Mouse (Mus musculus): Measurements from ENCODE around the gene Nek6. TPM values are rescaled to one million over a fixed set of nuclear protein-coding genes. Genes with fewer than 3 reads are reported as not detected.

Gene Nek6
- polyA plus RNA-seq (2021; fragmentation: Nextera tagmentation), result 66.5 and 77.1 TPM in 2 replicates
- long read RNA-seq, experiment 1, full-length matches to known transcripts, result 140 of 160 reads
- long read RNA-seq, experiment 1, partial matches to known transcripts, result 13 of 160 reads
- long read RNA-seq, experiment 1, other reads (novel, unspliced or antisense), result 7 of 160 reads
- long read RNA-seq, experiment 2, full-length matches to known transcripts, result 446 of 468 reads
- long read RNA-seq, experiment 2, partial matches to known transcripts, result 9 of 468 reads
- long read RNA-seq, experiment 2, other reads (novel, unspliced or antisense), result 13 of 468 reads

GRCm38 (mm10) chr2:38511487-38512307, at the start of gene Nek6:
TSS of gene Nek6 (plus strand) at chr2:38511643.

GRCm38 (mm10) chr2:38643625-38644427, 132.4 kb downstream of the Nek6 start, which contains the start of gene Psmb7:
TSS of gene Psmb7 (minus strand) at chr2:38644087.

Small RNA genes lying within 50 kb of the gene (microRNA-seq; reads per million reads assigned to microRNA genes)
- gene Gm27634, result not detected

Other genes with a start within 250 kb of the Nek6 start
- gene Dennd1a, start 224.3 kb upstream of the Nek6 start, polyA plus RNA-seq (2021; fragmentation: Nextera tagmentation), result 13.5 and 13.9 TPM in 2 replicates
- gene Lhx2, start 172.4 kb upstream of the Nek6 start, polyA plus RNA-seq (2021; fragmentation: Nextera tagmentation), result 7.7 and 9.6 TPM in 2 replicates
- 95.4 and 98.3 TPM in 2 replicates for gene Psmb7, start 132.4 kb downstream of the Nek6 start, polyA plus RNA-seq (2021; fragmentation: Nextera tagmentation)
- gene Nr5a1, start 202.9 kb downstream of the Nek6 start, polyA plus RNA-seq (2021; fragmentation: Nextera tagmentation), result not detected in 2 replicates

All from layer of hippocampus, adult 6 months (tissue).